Mouse (Mus musculus): ENCODE results near the gene Ankfy1. TPM values are rescaled to one million over a fixed set of nuclear protein-coding genes. Genes with fewer than 3 reads are reported as not detected.

Ankfy1 gene
- total and polyA plus RNA-seq, 2 experiments from 2014 or later = 15.7 to 55.8 TPM

GRCm38 (mm10) chr11:72670634-72671033 lies 19.2 kb upstream of the Ankfy1 start:
- DNase-seq = no peak
- ATAC-seq = no peak
- no peaks in the 10 kb centered on the region for H3K27me3 ChIP-seq (ENCODE audit: insufficient read depth, low read length)
- no peak overlapping the region for H3K4me2 ChIP-seq (ENCODE audit: low read depth)
- no peak overlapping the region for H3K27ac ChIP-seq (ENCODE audit: low read depth, low read length)
- no peak overlapping the region for H3K4me3 ChIP-seq (ENCODE audit: low read depth, low read length)
- H3K9ac ChIP-seq = no peak overlapping the region
- H3K9me3 ChIP-seq (ENCODE audit: low read length) = no peaks in the 10 kb centered on the region
- no peaks in the 10 kb centered on the region for H3K36me3 ChIP-seq (ENCODE audit: insufficient read depth)
- H3K4me1 ChIP-seq (ENCODE audit: insufficient read depth) = no peaks in the 10 kb centered on the region
- TF ChIP-seq CTCF (IDR thresholded peaks at IDR 0.05; ENCODE audit: low read depth) = no peak

GRCm38 (mm10) chr11:72671294-72671988 lies 18.4 kb upstream of the Ankfy1 start:
- H3K9ac ChIP-seq = no peak overlapping the region
- H3K4me1 ChIP-seq (ENCODE audit: insufficient read depth) = no peaks in the 10 kb centered on the region
- H3K27me3 ChIP-seq (ENCODE audit: insufficient read depth, low read length) = no peaks in the 10 kb centered on the region
- no peaks in the 10 kb centered on the region for H3K9me3 ChIP-seq (ENCODE audit: low read length)
- H3K4me3 ChIP-seq (ENCODE audit: low read depth, low read length) = no peak overlapping the region
- no peak overlapping the region for H3K27ac ChIP-seq (ENCODE audit: low read depth, low read length)
- WGBS = 86% methylated on average over 6 of the region's 6 CpGs
- no peak for TF ChIP-seq CTCF (IDR thresholded peaks at IDR 0.05; ENCODE audit: low read depth)
- H3K36me3 ChIP-seq (ENCODE audit: insufficient read depth) = no peaks in the 10 kb centered on the region
- ATAC-seq = no peak
- DNase-seq = no peak
- H3K4me2 ChIP-seq (ENCODE audit: low read depth) = no peak overlapping the region

GRCm38 (mm10) chr11:72672438-72672837 lies 17.4 kb upstream of the Ankfy1 start:
- no peak overlapping the region for H3K27ac ChIP-seq (ENCODE audit: low read depth, low read length)
- H3K9ac ChIP-seq = no peak overlapping the region
- no peaks in the 10 kb centered on the region for H3K27me3 ChIP-seq (ENCODE audit: insufficient read depth, low read length)
- H3K36me3 ChIP-seq (ENCODE audit: insufficient read depth) = no peaks in the 10 kb centered on the region
- TF ChIP-seq CTCF (IDR thresholded peaks at IDR 0.05; ENCODE audit: low read depth) = no peak
- no peak for ATAC-seq
- WGBS = 90% methylated on average over 1 of the region's 1 CpGs
- H3K4me1 ChIP-seq (ENCODE audit: insufficient read depth) = no peaks in the 10 kb centered on the region
- no peak overlapping the region for H3K4me3 ChIP-seq (ENCODE audit: low read depth, low read length)
- H3K4me2 ChIP-seq (ENCODE audit: low read depth) = no peak overlapping the region
- H3K9me3 ChIP-seq (ENCODE audit: low read length) = no peaks in the 10 kb centered on the region
- DNase-seq = no peak

- ATAC-seq = no peak
- DNase-seq = no peak
- H3K27ac ChIP-seq (ENCODE audit: low read depth, low read length) = no peak overlapping the region
- H3K4me3 ChIP-seq (ENCODE audit: low read depth, low read length) = no peak overlapping the region
- no peak for TF ChIP-seq CTCF (IDR thresholded peaks at IDR 0.05; ENCODE audit: low read depth)
- no peaks in the 10 kb centered on the region for H3K4me1 ChIP-seq (ENCODE audit: insufficient read depth)
- H3K4me2 ChIP-seq (ENCODE audit: low read depth) = no peak overlapping the region
- no peaks in the 10 kb centered on the region for H3K27me3 ChIP-seq (ENCODE audit: insufficient read depth, low read length)
- H3K36me3 ChIP-seq (ENCODE audit: insufficient read depth) = no peaks in the 10 kb centered on the region
- no peaks in the 10 kb centered on the region for H3K9me3 ChIP-seq (ENCODE audit: low read length)
- no peak overlapping the region for H3K9ac ChIP-seq
- 46% methylated on average over 2 of the region's 2 CpGs for WGBS
These were observed 14.5 kb upstream of the Ankfy1 start for GRCm38 (mm10) chr11:72675280-72675679.

GRCm38 (mm10) chr11:72680726-72681125 lies 9.1 kb upstream of the Ankfy1 start:
- H3K4me3 ChIP-seq (ENCODE audit: low read depth, low read length) = no peak overlapping the region
- H3K27ac ChIP-seq (ENCODE audit: low read depth, low read length) = no peak overlapping the region
- no peak for ATAC-seq
- H3K4me1 ChIP-seq (ENCODE audit: insufficient read depth) = no peaks in the 10 kb centered on the region
- peaks cover 9% of the 10 kb centered on the region for H3K36me3 ChIP-seq (ENCODE audit: insufficient read depth)
- no peak overlapping the region for H3K9ac ChIP-seq
- H3K27me3 ChIP-seq (ENCODE audit: insufficient read depth, low read length) = no peaks in the 10 kb centered on the region
- no peak for DNase-seq
- no peak overlapping the region for H3K4me2 ChIP-seq (ENCODE audit: low read depth)
- TF ChIP-seq CTCF (IDR thresholded peaks at IDR 0.05; ENCODE audit: low read depth) = no peak
- no peaks in the 10 kb centered on the region for H3K9me3 ChIP-seq (ENCODE audit: low read length)

GRCm38 (mm10) chr11:72683402-72683801 lies 6.4 kb upstream of the Ankfy1 start:
- no peak for ATAC-seq
- H3K27me3 ChIP-seq (ENCODE audit: insufficient read depth, low read length) = no peaks in the 10 kb centered on the region
- TF ChIP-seq CTCF (IDR thresholded peaks at IDR 0.05; ENCODE audit: low read depth) = no peak
- H3K9ac ChIP-seq = no peak overlapping the region
- 77% methylated on average over 2 of the region's 2 CpGs for WGBS
- H3K4me1 ChIP-seq (ENCODE audit: insufficient read depth) = no peaks in the 10 kb centered on the region
- peaks cover 9% of the 10 kb centered on the region for H3K36me3 ChIP-seq (ENCODE audit: insufficient read depth)
- H3K9me3 ChIP-seq (ENCODE audit: low read length) = no peaks in the 10 kb centered on the region
- no peak overlapping the region for H3K4me2 ChIP-seq (ENCODE audit: low read depth)
- H3K4me3 ChIP-seq (ENCODE audit: low read depth, low read length) = no peak overlapping the region
- H3K27ac ChIP-seq (ENCODE audit: low read depth, low read length) = no peak overlapping the region
- no peak for DNase-seq

GRCm38 (mm10) chr11:72686697-72687096 lies 3.1 kb upstream of the Ankfy1 start:
- Histone ChIP-seq H3K27ac (ENCODE audit: low read depth, low read length) (no peak overlapping the region), H3K4me1 (ENCODE audit: insufficient read depth) (peaks cover 17% of the 10 kb centered on the region), H3K27me3 (ENCODE audit: insufficient read depth, low read length) (no peaks in the 10 kb centered on the region), H3K36me3 (ENCODE audit: insufficient read depth) (peaks cover under 1% of the 10 kb centered on the region; the same call in 1 of the 2 replicates), H3K9ac (no peak overlapping the region), H3K4me3 (ENCODE audit: low read depth, low read length) (no peak overlapping the region), H3K4me2 (ENCODE audit: low read depth) (no peak overlapping the region), H3K9me3 (ENCODE audit: low read length) (no peaks in the 10 kb centered on the region)
- ATAC-seq (no peak), DNase-seq (no peak)
- TF ChIP-seq CTCF (IDR thresholded peaks at IDR 0.05; ENCODE audit: low read depth) = no peak
